Mouse (Mus musculus) left cerebral cortex, postnatal 10 days (tissue): ENCODE results near the gene Igll1. TPM values are rescaled to one million over a fixed set of nuclear protein-coding genes. Genes with fewer than 3 reads are reported as not detected.

Experiments
- DNase-seq, 2 experiments: peaks; one replicate each; pipeline ENCODE4 v3.0.0; 2021 to 2022; ENCODE audit warnings: low spot score in 2 of 2, mixed read lengths in 1 of 2; ENCODE audit errors: extremely low spot score in 1 of 2
- intact Hi-C: fragments of 180-260 bp; cut with DNase I; formaldehyde crosslinking; loops from one replicate; pipeline ENCODE4 v1.15.1; 2025
- total RNA-seq, 2 experiments: library from RNA; stranded (reverse); gene quantifications; 2 replicates each; pipeline ENCODE4 v1.2.3; 2021

Igll1 gene
- not detected for total RNA-seq

GRCm38 (mm10) chr16:16863978-16864377 is at the start of gene Igll1:
Igll1 (minus strand) TSS chr16:16863985.
- DNase-seq, result no peak
- intact Hi-C loops, result no loop called here

- intact Hi-C loops, result no loop called here
- DNase-seq, result no peak
Observed at GRCm38 (mm10) chr16:16913440-16913839, 49.7 kb upstream of the Igll1 start.

- intact Hi-C loops, result no loop called here
- peak; percentile 64 to 87 for DNase-seq
Observed at GRCm38 (mm10) chr16:16911641-16912597, 48.1 kb upstream of the Igll1 start.

GRCm38 (mm10) chr16:16907799-16908198 is 44.0 kb upstream of the Igll1 start:
- intact Hi-C loops, result no loop called here

GRCm38 (mm10) chr16:16903188-16903587 is 39.4 kb upstream of the Igll1 start:
- DNase-seq, result no peak
- intact Hi-C loops, result no loop called here

More at GRCm38 (mm10) chr16:16907799-16908198, 44.0 kb upstream of the Igll1 start:
- peak in 1 of 2 experiments; percentile 90 for DNase-seq

- no peak for DNase-seq
- intact Hi-C loops, result no loop called here
Observed at GRCm38 (mm10) chr16:16902329-16902728, 38.5 kb upstream of the Igll1 start.

- DNase-seq, result no peak
- intact Hi-C loops, result no loop called here
Observed at GRCm38 (mm10) chr16:16897056-16897584, 33.3 kb upstream of the Igll1 start.

GRCm38 (mm10) chr16:16896382-16897055 is 32.7 kb upstream of the Igll1 start, which contains the start of gene Ppm1f:
Ppm1f (plus strand) TSS chr16:16896469.
- intact Hi-C loops, result no loop called here
- DNase-seq, result peak; percentile 91 to 94

GRCm38 (mm10) chr16:16896015-16896381 is 32.2 kb upstream of the Igll1 start:
- intact Hi-C loops, result no loop called here

GRCm38 (mm10) chr16:16892366-16892765 is 28.6 kb upstream of the Igll1 start:
- DNase-seq, result no peak
- intact Hi-C loops, result no loop called here

More at GRCm38 (mm10) chr16:16896015-16896381, 32.2 kb upstream of the Igll1 start:
- no peak for DNase-seq

- intact Hi-C loops, result no loop called here
- no peak for DNase-seq
Observed at GRCm38 (mm10) chr16:16888341-16888740, 24.6 kb upstream of the Igll1 start.

- intact Hi-C loops, result loop anchor here (10.0 kb wide), 1 partner anchor 574 kb away; the partner anchor contains the start of gene Yars2
- no peak for DNase-seq
Observed at GRCm38 (mm10) chr16:16879025-16879424, 15.2 kb upstream of the Igll1 start.

GRCm38 (mm10) chr16:16870617-16871331 is 7.0 kb upstream of the Igll1 start, which contains the start of the genes Top3b and Vpreb1:
Top3b (plus strand) TSS chr16:16870736.
Vpreb1 (minus strand) TSS chr16:16870843.
- DNase-seq, result peak; percentile 91 to 94
- intact Hi-C loops, result loop anchor here (10.0 kb wide), 1 partner anchor 566 kb away; the partner anchor contains the start of gene Yars2

- no peak for DNase-seq
- intact Hi-C loops, result loop anchor here (10.0 kb wide), 1 partner anchor 565 kb away; the partner anchor contains the start of gene Yars2
Observed at GRCm38 (mm10) chr16:16870241-16870616, 6.4 kb upstream of the Igll1 start.

GRCm38 (mm10) chr16:16865696-16866561 is 2.1 kb upstream of the Igll1 start:
- DNase-seq, result no peak
- intact Hi-C loops, result no loop called here

GRCm38 (mm10) chr16:16865217-16865616 is 1.4 kb upstream of the Igll1 start:
- intact Hi-C loops, result no loop called here
- DNase-seq, result no peak

- intact Hi-C loops, result no loop called here
- DNase-seq, result no peak
Observed at GRCm38 (mm10) chr16:16862288-16862687, 1.5 kb downstream of the Igll1 start.
